Mouse (Mus musculus): ENCODE data around the gene Nmrk2. TPM values are rescaled to one million over a fixed set of nuclear protein-coding genes. Genes with fewer than 3 reads are reported as not detected.
"Not testable (repeated sequence)": the region's sequence is repeated elsewhere in the genome, so short reads cannot be mapped to it uniquely, and the experiment has no call there.

The Nmrk2 gene
- total RNA-seq, 1 experiment from 2014 or later, result not detected

DNA sequence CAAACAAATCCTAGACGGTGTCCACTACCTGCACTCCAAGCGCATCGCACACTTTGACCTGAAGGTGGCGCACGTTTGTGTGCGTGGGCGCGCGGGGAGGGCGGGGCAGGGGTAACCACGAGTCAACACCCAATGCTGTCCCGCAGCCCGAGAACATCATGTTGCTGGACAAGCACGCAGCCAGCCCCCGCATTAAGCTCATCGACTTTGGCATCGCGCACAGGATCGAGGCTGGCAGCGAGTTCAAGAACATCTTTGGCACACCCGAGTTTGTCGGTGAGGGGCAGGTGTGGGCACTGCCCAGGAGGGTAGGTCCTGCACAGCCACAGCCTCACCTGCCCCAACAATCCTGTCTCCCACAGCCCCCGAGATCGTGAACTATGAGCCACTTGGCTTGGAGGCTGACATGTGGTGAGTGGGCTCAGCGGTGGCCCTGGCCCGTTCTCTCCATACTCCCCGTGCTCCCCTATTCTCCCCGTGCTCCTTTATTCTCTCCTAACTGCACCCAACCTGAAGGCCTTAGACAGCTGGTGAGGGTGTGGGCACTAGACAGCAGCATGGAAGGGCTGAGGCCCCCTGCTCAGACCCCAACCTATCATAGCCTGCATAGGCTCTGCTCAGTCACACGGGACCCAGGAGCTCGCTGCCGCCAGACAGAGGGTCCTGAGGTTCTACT is 11.5 kb downstream of the Nmrk2 start:
- no peak for ATAC-seq (replicated peaks; ENCODE audit: low read depth, poor library complexity, severe bottlenecking)

DNA sequence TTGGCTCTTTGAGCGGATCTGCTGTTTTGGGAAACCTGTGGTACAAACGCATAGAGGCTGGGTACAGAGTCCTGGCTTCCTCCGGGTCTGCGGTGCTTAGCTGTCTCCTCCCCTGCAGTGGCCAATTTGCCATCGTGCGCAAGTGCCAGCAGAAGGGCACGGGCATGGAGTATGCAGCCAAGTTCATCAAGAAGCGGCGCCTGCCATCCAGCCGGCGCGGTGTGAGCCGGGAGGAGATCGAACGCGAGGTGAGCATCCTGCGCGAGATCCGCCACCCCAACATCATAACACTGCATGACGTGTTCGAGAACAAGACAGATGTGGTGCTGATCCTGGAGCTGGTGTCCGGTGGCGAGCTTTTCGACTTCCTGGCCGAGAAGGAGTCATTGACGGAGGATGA is 12.0 kb downstream of the Nmrk2 start:
- no peak for ATAC-seq (replicated peaks; ENCODE audit: low read depth, poor library complexity, severe bottlenecking)

DNA sequence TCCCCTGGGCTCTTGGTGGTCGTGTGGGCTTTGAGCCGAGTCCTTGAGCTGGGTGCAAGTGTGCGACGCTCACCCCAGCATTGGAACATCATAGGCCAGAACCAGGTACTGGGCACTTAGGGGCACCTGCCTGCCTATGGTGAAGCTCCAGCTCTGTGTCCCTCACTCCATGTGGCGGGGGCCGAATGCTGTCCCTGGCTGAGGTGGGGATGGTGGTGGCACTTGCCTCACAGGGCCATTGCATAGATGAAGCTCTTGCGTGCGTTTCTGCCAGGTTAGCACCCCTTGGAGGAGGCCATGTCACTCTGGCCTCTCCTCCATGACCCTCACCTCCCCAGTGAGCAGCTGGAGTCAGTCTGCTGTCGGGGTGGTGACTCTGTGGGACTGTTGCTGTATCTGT is 14.7 kb downstream of the Nmrk2 start:
- no peak for ATAC-seq (replicated peaks; ENCODE audit: low read depth, poor library complexity, severe bottlenecking)

DNA sequence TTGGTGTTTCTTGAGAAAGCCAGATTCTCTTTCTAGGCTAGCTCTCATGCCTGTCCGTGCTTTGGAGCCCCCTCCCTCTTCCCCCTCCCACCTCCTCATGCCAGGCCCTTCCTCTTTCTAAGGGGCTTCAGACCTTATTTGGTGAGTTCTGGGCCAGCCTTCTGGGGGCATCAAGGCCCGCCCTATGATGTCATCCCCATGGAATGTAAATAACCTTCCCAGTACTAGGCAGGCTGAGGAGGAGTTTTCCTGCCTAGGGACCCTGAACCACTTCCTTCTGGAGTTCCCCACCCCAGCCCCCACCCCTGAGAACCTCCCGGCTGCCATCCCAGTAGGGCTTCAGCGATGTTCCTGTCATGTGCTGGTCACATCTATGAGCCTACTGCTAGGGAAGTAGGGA is 17.1 kb downstream of the Nmrk2 start:
- no peak for ATAC-seq (replicated peaks; ENCODE audit: low read depth, poor library complexity, severe bottlenecking)

DNA sequence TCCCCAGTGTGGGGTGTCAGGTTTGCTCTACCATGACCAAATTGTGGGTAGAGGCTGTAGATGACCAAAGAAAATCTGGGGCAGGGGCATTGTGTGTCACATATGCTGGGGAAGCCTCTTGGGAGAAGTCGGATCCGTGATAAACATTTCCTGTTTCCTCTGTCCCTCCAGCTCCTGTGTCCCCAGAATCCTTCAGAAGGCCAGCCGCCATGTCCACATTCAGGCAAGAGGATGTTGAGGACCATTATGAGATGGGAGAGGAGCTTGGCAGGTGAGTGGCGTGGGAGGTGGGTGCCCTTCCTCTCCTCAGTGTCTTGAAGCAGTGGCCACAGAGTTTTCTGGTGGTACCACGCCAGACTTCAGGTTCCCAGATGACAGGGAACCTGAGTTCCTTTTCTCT is 18.0 kb downstream of the Nmrk2 start, which contains the start of gene 4930442H23Rik:
TSS of gene 4930442H23Rik (minus strand) at position 45 of the 400 bp plus-strand sequence.
- ATAC-seq (replicated peaks; ENCODE audit: low read depth, poor library complexity, severe bottlenecking), result no peak

DNA sequence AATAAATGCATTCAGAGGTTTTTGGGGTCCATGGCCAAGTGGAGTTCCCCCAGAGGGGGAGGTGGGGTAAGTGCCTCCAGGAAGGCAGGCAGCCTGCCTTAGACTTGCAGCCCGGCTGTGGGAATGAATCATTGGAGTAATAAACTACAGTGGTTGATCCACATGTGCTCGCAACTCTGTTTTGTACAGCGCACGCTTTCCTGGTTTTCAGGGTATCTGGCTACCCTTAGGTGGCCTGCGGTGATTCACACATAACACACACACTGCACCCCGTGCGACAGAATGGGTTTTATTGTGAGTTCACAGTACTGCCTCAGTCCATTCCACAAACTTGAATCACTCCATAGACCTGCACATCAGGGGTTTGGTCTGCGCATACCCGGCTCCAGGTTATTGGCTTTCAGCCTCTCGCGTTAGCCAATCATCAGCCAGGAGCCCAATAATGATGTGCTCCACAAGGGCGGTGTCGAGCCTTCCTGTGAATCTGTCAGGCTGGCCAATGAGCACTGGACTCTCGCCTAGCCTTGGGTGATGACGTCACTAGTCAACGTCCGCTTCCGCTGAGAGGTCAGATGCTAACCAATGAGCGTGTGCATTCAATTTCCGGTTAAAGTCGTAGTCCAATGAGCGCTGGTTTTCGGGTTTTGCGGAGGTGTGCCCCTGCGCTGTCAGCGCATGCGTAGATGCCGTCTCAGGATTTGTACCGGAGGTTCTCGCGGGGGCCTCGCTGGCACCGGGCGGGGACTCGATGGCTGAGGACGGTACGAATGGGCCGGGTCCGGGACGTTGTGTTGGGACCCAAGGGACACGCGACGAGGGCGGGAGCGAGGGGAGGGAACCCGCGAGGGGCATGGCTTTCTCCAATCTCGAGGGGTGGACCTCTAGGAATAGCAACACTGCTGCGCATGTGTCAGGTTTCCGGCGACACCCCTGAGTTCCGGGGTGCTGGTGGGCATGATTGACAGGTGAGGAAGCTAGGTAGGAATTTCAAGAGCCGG is 19.2 kb downstream of the Nmrk2 start, which contains the start of gene Dapk3:
TSS of gene Dapk3 (plus strand) at position 670 of the 998 bp plus-strand sequence.
- peak; percentile 89 for ATAC-seq (replicated peaks; ENCODE audit: low read depth, poor library complexity, severe bottlenecking)

DNA sequence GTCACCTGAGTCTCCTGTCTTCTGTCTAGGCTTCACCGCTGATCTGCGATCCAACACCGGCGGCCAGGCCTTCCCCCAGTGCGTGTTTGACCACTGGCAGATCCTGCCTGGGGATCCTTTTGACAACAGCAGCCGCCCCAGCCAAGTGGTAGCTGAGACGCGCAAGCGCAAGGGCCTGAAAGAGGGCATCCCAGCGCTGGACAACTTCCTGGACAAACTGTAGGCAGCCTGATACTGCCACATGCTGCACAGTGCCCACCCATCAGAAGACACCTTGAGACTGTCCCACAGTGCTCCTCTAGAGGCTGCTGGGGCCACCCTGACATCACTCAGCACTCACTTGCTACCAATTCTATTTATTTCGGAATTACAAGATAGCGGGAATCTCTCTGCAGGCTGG is 20.0 kb downstream of the Nmrk2 start:
- ATAC-seq (replicated peaks; ENCODE audit: low read depth, poor library complexity, severe bottlenecking), result not testable (repeated sequence)

DNA sequence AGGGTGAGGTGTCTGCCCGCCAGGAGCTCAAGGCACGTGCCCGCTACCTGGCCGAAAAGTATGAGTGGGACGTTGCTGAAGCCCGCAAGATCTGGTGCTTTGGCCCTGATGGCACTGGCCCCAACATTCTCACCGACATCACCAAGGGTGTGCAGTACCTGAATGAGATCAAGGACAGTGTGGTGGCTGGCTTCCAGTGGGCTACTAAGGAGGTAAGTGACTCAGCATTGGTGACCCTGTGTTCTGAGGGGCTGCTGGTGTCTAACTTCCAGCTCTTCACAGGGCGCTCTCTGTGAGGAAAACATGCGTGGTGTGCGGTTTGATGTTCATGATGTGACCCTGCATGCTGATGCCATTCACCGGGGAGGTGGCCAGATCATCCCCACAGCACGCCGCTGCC is 20.9 kb downstream of the Nmrk2 start:
- ATAC-seq (replicated peaks; ENCODE audit: low read depth, poor library complexity, severe bottlenecking), result no peak

DNA sequence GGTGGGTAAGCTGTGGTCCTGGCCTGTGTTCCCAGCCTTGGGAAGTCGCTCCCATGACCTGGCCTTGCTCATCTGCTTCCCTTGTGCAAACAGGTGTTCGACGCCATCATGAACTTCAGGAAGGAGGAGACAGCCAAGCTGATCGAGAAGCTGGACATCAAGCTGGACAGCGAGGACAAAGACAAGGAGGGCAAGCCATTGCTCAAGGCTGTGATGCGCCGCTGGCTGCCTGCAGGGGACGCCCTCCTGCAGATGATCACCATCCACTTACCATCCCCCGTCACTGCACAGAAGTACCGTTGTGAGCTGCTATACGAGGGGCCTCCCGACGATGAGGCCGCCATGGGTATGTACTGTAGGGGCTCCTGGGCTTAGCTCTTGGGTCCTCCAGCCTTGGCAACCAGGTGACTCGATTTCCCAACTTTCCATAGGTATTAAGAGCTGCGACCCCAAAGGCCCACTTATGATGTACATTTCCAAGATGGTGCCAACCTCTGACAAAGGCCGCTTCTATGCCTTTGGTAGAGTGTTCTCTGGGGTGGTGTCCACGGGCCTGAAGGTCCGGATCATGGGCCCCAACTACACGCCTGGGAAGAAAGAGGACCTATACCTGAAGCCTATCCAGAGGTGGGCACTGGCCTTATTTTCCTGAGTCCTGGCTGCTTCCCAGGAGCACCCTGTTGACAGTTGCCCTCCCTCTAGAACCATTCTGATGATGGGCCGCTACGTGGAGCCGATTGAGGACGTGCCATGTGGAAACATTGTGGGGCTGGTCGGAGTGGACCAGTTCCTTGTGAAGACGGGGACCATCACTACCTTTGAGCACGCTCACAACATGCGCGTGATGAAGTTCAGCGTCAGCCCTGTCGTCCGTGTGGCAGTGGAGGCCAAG is 22.2 kb downstream of the Nmrk2 start:
- ATAC-seq (replicated peaks; ENCODE audit: low read depth, poor library complexity, severe bottlenecking), result no peak

DNA sequence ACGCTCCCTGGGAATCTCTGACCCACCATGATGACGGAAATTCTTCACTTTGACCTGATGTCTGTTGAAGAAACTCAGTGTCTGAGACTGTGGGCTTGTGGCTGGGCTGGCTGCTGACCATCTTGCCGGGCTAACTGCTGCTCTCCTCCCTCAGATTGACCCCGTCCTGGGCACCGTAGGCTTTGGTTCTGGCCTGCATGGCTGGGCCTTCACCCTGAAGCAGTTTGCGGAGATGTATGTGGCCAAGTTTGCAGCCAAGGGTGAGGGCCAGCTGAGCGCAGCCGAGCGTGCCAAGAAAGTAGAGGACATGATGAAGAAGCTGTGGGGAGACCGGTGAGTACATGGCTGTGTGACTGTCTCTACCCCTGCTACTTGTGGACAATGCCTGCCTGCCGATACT is 22.9 kb downstream of the Nmrk2 start:
- ATAC-seq (replicated peaks; ENCODE audit: low read depth, poor library complexity, severe bottlenecking), result no peak

DNA sequence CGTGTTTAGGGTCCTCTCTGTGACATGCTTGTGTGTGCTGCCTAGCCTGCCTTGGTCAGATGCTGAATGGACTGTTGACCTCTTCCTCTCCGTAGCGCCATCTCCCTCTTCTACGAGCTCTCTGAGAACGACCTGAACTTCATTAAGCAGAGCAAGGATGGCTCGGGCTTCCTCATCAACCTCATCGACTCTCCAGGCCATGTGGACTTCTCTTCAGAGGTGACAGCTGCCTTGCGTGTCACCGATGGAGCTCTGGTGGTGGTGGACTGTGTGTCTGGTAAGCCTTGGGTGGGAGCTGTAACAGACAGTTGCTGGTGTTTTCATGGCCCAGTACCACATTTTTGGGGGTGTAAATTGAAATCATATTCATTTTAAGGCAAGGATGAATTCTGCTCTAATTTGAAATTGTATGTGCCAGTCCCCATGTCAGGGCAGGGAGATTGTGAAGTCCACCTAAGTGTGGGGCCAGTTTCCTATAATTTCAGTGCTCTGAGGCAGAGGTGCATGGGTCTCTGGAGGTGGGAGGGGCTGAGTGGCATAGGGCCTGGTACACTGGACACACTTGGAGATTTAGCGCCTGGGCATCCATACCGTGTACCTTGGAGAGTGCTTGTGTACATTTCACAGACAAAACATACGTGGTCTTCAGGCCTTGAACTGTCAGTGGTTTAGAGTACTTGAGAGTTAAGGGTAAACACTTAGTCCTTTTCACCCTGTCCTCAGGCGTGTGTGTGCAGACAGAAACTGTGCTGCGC is 23.7 kb downstream of the Nmrk2 start:
- no peak for ATAC-seq (replicated peaks; ENCODE audit: low read depth, poor library complexity, severe bottlenecking)

DNA sequence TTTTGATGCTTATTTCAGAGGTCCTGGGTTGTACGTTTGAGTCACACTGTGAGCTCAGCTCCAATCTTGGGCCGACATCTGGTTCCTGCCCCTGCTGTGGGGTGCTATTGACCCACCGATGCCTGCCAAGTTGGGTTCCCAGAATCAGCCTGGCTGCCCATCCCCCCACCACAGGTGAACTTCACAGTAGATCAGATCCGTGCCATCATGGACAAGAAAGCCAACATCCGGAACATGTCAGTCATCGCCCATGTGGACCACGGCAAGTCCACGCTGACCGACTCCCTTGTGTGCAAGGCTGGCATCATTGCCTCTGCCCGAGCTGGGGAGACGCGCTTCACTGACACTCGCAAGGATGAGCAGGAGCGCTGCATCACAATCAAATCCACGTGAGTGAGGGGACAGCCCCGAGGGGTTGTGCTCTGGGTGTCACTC is 24.3 kb downstream of the Nmrk2 start:
- no peak for ATAC-seq (replicated peaks; ENCODE audit: low read depth, poor library complexity, severe bottlenecking)

DNA sequence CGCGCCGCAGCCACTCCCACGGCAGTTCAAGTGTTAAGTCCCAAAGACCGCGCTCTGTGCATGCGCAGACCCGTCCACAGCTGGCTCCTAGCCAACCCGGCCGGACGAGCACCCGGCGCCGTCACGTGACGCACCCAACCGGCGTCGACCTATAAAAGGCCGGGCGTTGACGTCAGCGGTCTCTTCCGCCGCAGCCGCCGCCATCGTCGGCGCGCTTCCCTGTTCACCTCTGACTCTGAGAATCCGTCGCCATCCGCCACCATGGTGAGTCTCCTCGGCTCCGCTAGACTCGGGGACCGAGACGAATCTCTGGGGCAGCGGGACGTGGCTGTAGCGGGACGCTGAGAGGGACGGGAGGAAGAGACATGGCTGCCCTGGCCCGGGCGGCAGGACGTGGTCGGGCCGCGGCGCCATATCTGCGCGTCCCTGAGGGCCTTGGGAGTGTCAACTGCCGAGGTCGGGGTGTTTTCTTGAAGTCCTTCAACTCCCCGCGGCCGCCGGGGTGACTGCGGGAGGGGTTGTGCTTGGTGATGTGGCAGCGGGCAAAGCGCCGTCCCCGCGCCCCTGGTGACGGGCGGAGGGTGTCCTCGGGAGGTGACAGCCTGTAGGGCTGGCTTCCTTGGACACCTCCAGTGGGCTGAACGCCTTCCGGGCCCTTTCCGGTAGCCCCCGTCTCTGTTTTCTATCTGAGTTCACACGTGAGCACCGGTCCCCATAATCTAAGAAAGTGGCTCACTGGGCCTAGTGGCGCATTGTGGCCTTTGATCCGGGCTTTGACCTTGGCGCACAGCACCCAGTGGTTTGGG is 25.2 kb downstream of the Nmrk2 start, which contains the start of gene Eef2:
TSS of gene Eef2 (plus strand) at position 166 of the 806 bp plus-strand sequence.
- peak; percentile 50 for ATAC-seq (replicated peaks; ENCODE audit: low read depth, poor library complexity, severe bottlenecking)

DNA sequence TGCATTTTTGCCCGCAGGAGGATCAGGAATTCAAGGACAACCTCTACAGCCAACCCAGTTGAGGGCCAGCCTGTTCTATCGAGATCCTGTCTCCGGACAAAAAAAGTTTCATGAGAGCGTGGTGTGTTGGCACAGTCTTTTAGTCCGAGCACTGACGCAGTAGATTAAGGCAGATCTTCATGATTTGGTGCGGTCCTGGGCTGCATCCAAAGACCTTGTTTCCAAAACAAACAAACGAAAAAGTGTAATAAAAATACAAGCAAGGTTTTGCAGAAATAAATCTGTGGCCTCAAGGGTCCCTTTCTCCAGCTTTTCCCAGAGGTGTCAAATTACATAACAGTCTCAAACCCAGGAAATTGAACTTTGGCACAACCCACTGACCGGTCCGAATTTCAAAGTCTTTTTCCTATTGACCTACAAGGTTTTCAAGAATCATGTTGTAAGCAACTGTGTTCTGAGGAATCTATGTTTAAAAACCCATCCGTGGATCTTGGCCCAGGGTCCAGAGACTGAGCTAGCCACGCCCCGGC is 25.9 kb downstream of the Nmrk2 start:
- no peak for ATAC-seq (replicated peaks; ENCODE audit: low read depth, poor library complexity, severe bottlenecking)

DNA sequence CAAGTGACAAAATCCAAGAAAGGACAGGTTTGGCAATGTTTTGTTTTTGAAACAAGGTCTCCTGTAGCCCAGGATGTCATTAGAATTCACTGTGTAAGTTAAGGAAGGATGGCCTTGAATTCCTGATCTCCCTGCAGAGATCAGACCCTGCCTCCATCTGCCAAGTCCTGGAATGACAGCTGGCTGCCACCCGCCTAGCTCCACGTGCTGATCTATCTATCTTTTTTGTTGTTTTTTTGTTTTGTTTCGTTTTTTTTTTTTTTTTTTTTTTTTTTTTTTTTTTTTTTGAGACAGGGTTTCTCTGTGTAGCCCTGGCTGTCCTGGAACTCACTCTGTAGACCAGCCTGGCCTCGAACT is 26.5 kb downstream of the Nmrk2 start:
- not testable (repeated sequence) for ATAC-seq (replicated peaks; ENCODE audit: low read depth, poor library complexity, severe bottlenecking)

DNA sequence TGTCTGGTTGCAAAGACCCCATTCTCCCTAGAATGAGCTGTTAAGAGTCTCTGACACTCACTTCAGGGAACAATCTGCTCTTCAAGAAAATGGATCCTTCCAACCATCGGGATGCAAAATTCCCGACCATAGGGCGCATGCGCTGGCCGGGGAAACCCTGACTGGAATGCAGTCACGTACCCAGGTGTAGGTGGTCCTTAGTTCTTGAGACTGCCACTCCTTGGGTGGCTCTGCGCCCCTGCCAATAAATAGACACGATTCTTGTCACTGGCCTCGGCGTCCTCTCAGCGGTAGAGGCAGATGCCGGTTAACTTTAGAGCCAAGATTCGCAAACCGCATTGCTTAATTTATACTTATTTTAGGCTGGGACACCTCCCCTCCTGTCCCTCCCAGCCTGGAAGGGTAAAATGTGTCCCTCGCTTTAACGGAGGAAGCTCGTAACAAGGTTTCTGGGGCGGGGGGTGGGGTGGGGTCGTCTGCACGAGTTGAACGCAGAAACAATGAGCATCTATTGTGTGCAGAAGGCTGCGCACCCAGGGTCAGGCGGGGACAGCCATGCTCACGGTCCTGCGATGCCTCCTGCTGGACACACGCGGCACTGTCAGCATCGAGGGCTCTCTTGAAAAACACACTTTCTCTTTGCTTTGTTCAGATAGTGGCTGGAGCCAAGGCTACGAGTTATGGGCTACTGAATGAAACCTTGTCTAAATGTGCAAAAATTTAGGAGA is 27.1 kb downstream of the Nmrk2 start:
- ATAC-seq (replicated peaks; ENCODE audit: low read depth, poor library complexity, severe bottlenecking), result peak; percentile 59

DNA sequence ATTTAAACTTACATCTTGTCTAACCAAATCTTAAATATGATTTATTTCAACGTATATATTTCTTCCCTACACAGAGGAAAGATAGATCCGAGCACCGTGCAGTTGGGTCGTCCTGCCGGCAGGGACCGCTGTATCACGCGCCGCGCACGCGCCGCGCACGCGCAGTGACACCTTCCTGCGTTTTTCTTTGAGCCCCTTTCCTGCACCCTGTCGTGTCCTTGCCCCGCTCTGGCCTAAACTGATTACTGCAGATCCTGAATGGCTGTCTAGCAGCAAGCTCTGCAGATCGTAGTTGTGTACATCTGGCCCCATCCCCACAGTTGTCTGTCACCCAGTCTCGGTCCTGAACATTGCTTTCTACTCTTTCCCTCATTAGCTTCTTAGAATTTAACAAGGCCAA is 28.7 kb downstream of the Nmrk2 start:
- ATAC-seq (replicated peaks; ENCODE audit: low read depth, poor library complexity, severe bottlenecking), result peak; percentile 45
